Comparison of ENCODE assay signal across 18 mouse cellular contexts in the genomic region with DNA sequence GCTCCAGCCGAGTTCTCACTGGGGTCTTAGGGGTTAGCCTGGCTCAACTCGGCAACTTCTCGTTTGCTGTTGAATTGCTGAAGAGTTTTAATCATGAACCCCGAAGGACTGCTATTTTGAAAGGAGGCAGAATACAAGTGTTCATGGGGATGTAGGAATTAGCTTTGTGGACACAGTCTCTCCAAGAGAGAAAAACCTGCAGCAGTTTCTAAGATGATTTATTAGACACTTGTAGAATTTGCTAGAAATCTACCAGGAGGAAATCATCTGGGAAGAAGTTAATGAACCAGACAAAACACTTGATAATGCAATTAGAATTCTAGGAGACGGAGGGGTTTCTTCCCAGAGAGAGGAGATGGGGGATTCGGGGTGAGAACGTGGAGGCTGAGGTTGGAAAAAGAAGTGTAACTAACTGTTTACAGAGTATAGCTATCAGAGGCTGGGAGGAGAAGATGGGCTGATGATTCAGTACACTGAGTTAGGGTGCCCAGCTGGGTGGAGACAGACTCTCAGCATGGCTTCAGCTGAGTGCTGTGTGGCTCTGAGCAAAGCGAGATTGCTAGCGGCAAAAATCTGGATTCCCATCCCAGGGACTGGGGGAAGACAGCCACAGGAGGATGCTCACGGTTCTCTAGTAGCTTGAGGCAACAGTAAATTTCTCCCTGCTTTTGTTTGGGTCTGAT.
A peak's percentile ranks its signal among the peaks of the same experiment; 100 is the strongest.
DNase-seq lines count a peak whose midpoint lies in the region; ATAC-seq and TF ChIP-seq lines count a peak whose summit lies in the region.
"Had no signal": no experiment of that assay in that cellular context is flagged by ENCODE, and none has a peak within 500 bp of the region (broad histone marks: within the 10 kb centered on the region; RNA-seq: fewer than 3 reads in every experiment).

No protein-coding gene starts in this region.

- H3K27ac ChIP-seq in hindbrain, embryonic 13.5 days: peak overlapping the region; percentile 64
- no peak overlapping the region for H3K27ac ChIP-seq in hindbrain, embryonic 10.5 days
- peak overlapping the region; percentile 49; the same call in 1 of the 2 replicates for H3K27ac ChIP-seq in layer of hippocampus, adult 2 months
- H3K27ac ChIP-seq: embryonic facial prominence, embryonic 15.5 days; forebrain, embryonic 10.5 days; gastrocnemius, adult 2 months; neural tube, embryonic 12.5 days had no signal

- ATAC-seq in hindbrain, embryonic 13.5 days (ENCODE audit: low FRiP score): no peak
- ATAC-seq: intestine, postnatal 0 days had no signal

- H3K27me3 ChIP-seq in hindbrain, embryonic 13.5 days: no peaks in the 10 kb centered on the region; the same call in 1 of the 2 replicates
- no peaks in the 10 kb centered on the region for H3K27me3 ChIP-seq in hindbrain, embryonic 10.5 days (ENCODE audit: insufficient read depth, poor library complexity, severe bottlenecking)
- H3K27me3 ChIP-seq: embryonic facial prominence, embryonic 15.5 days; neural tube, embryonic 12.5 days had no signal

- no peak overlapping the region for H3K9ac ChIP-seq in hindbrain, embryonic 13.5 days
- H3K9ac ChIP-seq: embryonic facial prominence, embryonic 15.5 days; neural tube, embryonic 12.5 days had no signal

- WGBS in hindbrain, embryonic 13.5 days: 53% methylated on average over 10 of the region's 10 CpGs
- WGBS in hindbrain, embryonic 10.5 days: 73% methylated on average over 10 of the region's 10 CpGs

- DNase-seq in hindbrain, embryonic 10.5 days (ENCODE audit: low spot score): no peak
- peak; percentile 37 to 45 for DNase-seq in layer of hippocampus, adult 2 months (ENCODE audit: low spot score in 2 of 2)
- no peak for DNase-seq in layer of hippocampus, adult 11-12 months (ENCODE audit: low spot score)
- DNase-seq in layer of hippocampus, postnatal 14 days (ENCODE audit: low spot score in 2 of 2): peak; percentile 27 to 35
- DNase-seq in right cerebral cortex, postnatal 4 days: peak; percentile 19
- DNase-seq in spleen, adult 12 weeks (ENCODE audit: low spot score): no peak
- no peak for DNase-seq in cerebellum, adult 9-11 months
- DNase-seq: adrenal gland, postnatal 36 days; gastrocnemius, adult 2 months; heart, postnatal 4 days; left cerebral cortex, postnatal 4 days; lung, adult 18-20 months; thymus, adult 2 months had no signal

- H3K4me2 ChIP-seq in hindbrain, embryonic 13.5 days: no peak overlapping the region
- H3K4me2 ChIP-seq: embryonic facial prominence, embryonic 15.5 days; neural tube, embryonic 12.5 days had no signal

- H3K9me3 ChIP-seq in hindbrain, embryonic 13.5 days: no peaks in the 10 kb centered on the region
- H3K9me3 ChIP-seq in hindbrain, embryonic 10.5 days: no peaks in the 10 kb centered on the region
- H3K9me3 ChIP-seq: embryonic facial prominence, embryonic 15.5 days; forebrain, embryonic 10.5 days; neural tube, embryonic 12.5 days had no signal

- TF ChIP-seq CTCF in layer of hippocampus, adult 2 months (conservative IDR thresholded peaks at IDR 0.05): no peak

- H3K4me1 ChIP-seq in hindbrain, embryonic 13.5 days (replicated peaks): peaks cover 40% of the 10 kb centered on the region
- no peaks in the 10 kb centered on the region for H3K4me1 ChIP-seq in hindbrain, embryonic 10.5 days (replicated peaks)
- H3K4me1 ChIP-seq: embryonic facial prominence, embryonic 15.5 days; forebrain, embryonic 10.5 days had no signal

- H3K4me3 ChIP-seq in hindbrain, embryonic 13.5 days: no peak overlapping the region
- no peak overlapping the region for H3K4me3 ChIP-seq in hindbrain, embryonic 10.5 days
- no peak overlapping the region for H3K4me3 ChIP-seq in layer of hippocampus, adult 2 months
- H3K4me3 ChIP-seq: embryonic facial prominence, embryonic 15.5 days; forebrain, embryonic 10.5 days; gastrocnemius, adult 2 months; neural tube, embryonic 12.5 days had no signal

- H3K36me3 ChIP-seq in hindbrain, embryonic 13.5 days: no peaks in the 10 kb centered on the region
- H3K36me3 ChIP-seq in hindbrain, embryonic 10.5 days: no peaks in the 10 kb centered on the region
- H3K36me3 ChIP-seq: embryonic facial prominence, embryonic 15.5 days; forebrain, embryonic 10.5 days; neural tube, embryonic 12.5 days had no signal

Comparison
In these comparisons a context has a peak if more than half of its experiments do, and no peak if none do; other contexts are left out.
1. DNase-seq: peak in layer of hippocampus, adult 2 months (2 of 2), layer of hippocampus, postnatal 14 days (2 of 2) and right cerebral cortex, postnatal 4 days (single experiment); none in hindbrain, embryonic 10.5 days (single experiment), layer of hippocampus, adult 11-12 months (single experiment), spleen, adult 12 weeks (single experiment) and cerebellum, adult 9-11 months (single experiment).